Mouse (Mus musculus) heart, embryonic 16.5 days (tissue): ENCODE results near the gene Arel1. TPM values are rescaled to one million over a fixed set of nuclear protein-coding genes. Genes with fewer than 3 reads are reported as not detected.

Experiments
- ATAC-seq: fragments of 200-750 bp; cut with Nextera tagmentation; replicated peaks from 2 replicates; pipeline ENCODE4 v1.8.0; 2017; ENCODE audit warnings: moderate number of reproducible peaks; ENCODE audit not compliant: insufficient read depth, low FRiP score; ENCODE audit errors: extremely low read depth
- H3K27ac ChIP-seq: fragments of 300-500 bp; sonication (generic); 2 replicates; pipeline ENCODE4 v1.5.1; 2014; ENCODE audit warnings: mild to moderate bottlenecking, low read length, control low read depth, moderate library complexity
- H3K27me3 ChIP-seq: fragments of 300-500 bp; sonication (generic); 2 replicates; pipeline ENCODE4 v1.6.1; 2014; ENCODE audit warnings: low read length, mixed read lengths; ENCODE audit not compliant: control insufficient read depth, insufficient read depth
- H3K36me3 ChIP-seq: fragments of 300-500 bp; sonication (generic); 2 replicates; pipeline ENCODE4 v1.6.1; 2014; ENCODE audit not compliant: control insufficient read depth, insufficient read depth
- H3K4me1 ChIP-seq: fragments of 300-500 bp; sonication (generic); 2 replicates; pipeline ENCODE4 v1.6.1; 2014; ENCODE audit warnings: low read length, mixed read lengths; ENCODE audit not compliant: control insufficient read depth, insufficient read depth
- H3K4me2 ChIP-seq: fragments of 300-500 bp; sonication (generic); 2 replicates; pipeline ENCODE4 v1.6.1; 2014; ENCODE audit warnings: low read depth, mild to moderate bottlenecking, control low read depth, low read length
- H3K4me3 ChIP-seq: fragments of 300-500 bp; sonication (generic); 2 replicates; pipeline ENCODE4 v1.5.1; 2014; ENCODE audit warnings: mild to moderate bottlenecking, control low read depth, low read length
- H3K9ac ChIP-seq: fragments of 300-500 bp; sonication (generic); 2 replicates; pipeline ENCODE4 v1.6.1; 2014; ENCODE audit warnings: low read length, control low read depth
- H3K9me3 ChIP-seq: fragments of 300-500 bp; sonication (generic); replicated peaks from 2 replicates; pipeline ENCODE4 v1.6.1; 2016; ENCODE audit warnings: low read length; ENCODE audit not compliant: control insufficient read depth
- WGBS: fragments of 180-500 bp; shearing (Covaris S2); extraction: QIAGEN DNeasy Blood & Tissue Kit; methylation state at CpG from one replicate; pipeline ENCODE4 v1.1.7; 2014; 5-methylcytosine and 5-hydroxymethylcytosine counted together
- polyA plus RNA-seq: library from polyadenylated mRNA; unstranded; fragments of >200 nt; fragmentation: Nextera tagmentation; extraction: Ambion mirVana; gene quantifications from 2 replicates; pipeline ENCODE4 v1.2.1, GENCODE M21; 2015

Arel1 gene
- 13.1 and 13.3 TPM in 2 replicates for polyA plus RNA-seq

GRCm38 (mm10) chr12:84970428-84971096, at the start of gene Arel1, which contains the start of gene Fcf1:
Gene Arel1 (minus strand): TSS chr12:84970900.
Gene Fcf1 (plus strand): TSS chr12:84970897.
- H3K9me3 ChIP-seq = no peaks in the 10 kb centered on the region
- H3K27me3 ChIP-seq = no peaks in the 10 kb centered on the region
- peak; percentile 72; the same call in 1 of the 2 replicates for ATAC-seq
- H3K4me1 ChIP-seq = peaks cover 11% of the 10 kb centered on the region
- peak within 1 kb of the TSS; percentile 87 for H3K4me3 ChIP-seq
- H3K9ac ChIP-seq = peak within 1 kb of the TSS; percentile 88
- WGBS = under 1% methylated on average over 42 of the region's 42 CpGs
- H3K4me2 ChIP-seq = peak within 1 kb of the TSS; percentile 99
- no peak within 1 kb of the TSS for H3K27ac ChIP-seq
- peaks cover 11% of the 10 kb centered on the region for H3K36me3 ChIP-seq

DNA sequence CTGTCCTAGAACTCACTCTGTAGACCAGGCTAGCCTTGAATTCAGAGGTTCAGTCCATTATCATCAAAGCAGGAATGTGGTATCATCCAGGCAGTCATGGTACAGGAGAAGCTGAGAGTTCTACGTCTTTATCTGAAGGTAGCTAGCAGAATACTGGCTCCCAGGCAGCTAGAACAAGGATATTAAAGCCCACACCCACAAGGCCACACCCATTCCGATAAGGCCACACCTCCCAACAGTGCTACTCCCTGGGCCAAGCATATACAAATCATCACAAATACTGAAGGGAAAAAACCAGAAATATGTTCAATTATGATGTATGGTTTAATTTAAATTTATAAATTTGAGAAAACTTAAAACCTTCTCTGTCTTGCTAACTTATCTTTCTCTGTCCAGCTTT, 41.5 kb upstream of the Arel1 start:
- peaks cover 8% of the 10 kb centered on the region; the same call in 1 of the 2 replicates for H3K9me3 ChIP-seq
- peaks cover 3% of the 10 kb centered on the region; the same call in 1 of the 2 replicates for H3K4me1 ChIP-seq
- H3K4me2 ChIP-seq = no peak overlapping the region
- peaks cover 31% of the 10 kb centered on the region for H3K36me3 ChIP-seq
- H3K27me3 ChIP-seq = no peaks in the 10 kb centered on the region
- no peak for ATAC-seq
- no peak overlapping the region for H3K4me3 ChIP-seq
- H3K9ac ChIP-seq = no peak overlapping the region
- no peak overlapping the region for H3K27ac ChIP-seq
- 85% methylated on average over 2 of the region's 2 CpGs for WGBS

DNA sequence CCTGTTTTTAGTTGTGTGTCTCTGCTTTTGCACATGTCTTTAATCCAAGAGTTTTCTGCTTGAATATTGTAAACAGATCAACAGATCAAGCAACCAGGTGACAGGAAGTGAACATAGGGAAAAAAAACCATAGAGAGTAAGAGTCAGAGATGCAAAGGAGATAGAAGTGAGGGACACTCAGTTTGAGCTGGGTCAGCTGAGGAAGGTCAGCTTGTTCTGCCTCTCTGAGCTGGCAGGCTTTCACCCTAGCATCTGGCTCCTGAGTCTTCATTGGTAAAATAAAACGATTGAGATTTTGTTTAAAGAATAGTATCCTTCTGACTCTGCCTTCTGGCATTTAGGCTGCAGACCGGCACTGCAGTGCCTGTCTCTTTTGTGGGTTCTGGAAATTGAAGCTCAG, 39.8 kb upstream of the Arel1 start:
- Histone ChIP-seq H3K9me3 (peaks cover 8% of the 10 kb centered on the region; the same call in 1 of the 2 replicates), H3K36me3 (peaks cover 24% of the 10 kb centered on the region), H3K4me3 (no peak overlapping the region), H3K9ac (no peak overlapping the region), H3K4me2 (no peak overlapping the region), H3K27me3 (no peaks in the 10 kb centered on the region), H3K27ac (no peak overlapping the region), H3K4me1 (peaks cover 3% of the 10 kb centered on the region; the same call in 1 of the 2 replicates)
- 89% methylated on average over 2 of the region's 2 CpGs for WGBS
- no peak for ATAC-seq

- ATAC-seq = no peak
- Histone ChIP-seq H3K27me3 (no peaks in the 10 kb centered on the region), H3K9ac (no peak overlapping the region), H3K9me3 (peaks cover 8% of the 10 kb centered on the region; the same call in 1 of the 2 replicates), H3K36me3 (peaks cover 23% of the 10 kb centered on the region), H3K27ac (no peak overlapping the region), H3K4me2 (no peak overlapping the region), H3K4me1 (peaks cover 3% of the 10 kb centered on the region; the same call in 1 of the 2 replicates), H3K4me3 (no peak overlapping the region)
- 80% methylated on average over 1 of the region's 1 CpGs for WGBS
Observed at GRCm38 (mm10) chr12:85009776-85010175, 39.1 kb upstream of the Arel1 start.

GRCm38 (mm10) chr12:85007021-85007420, 36.3 kb upstream of the Arel1 start:
- H3K4me2 ChIP-seq = no peak overlapping the region
- H3K4me1 ChIP-seq = peaks cover 3% of the 10 kb centered on the region; the same call in 1 of the 2 replicates

GRCm38 (mm10) chr12:85006206-85006605, 35.5 kb upstream of the Arel1 start:
- no peaks in the 10 kb centered on the region for H3K27me3 ChIP-seq
- ATAC-seq = no peak
- H3K9me3 ChIP-seq = no peaks in the 10 kb centered on the region; the same call in 1 of the 2 replicates
- H3K9ac ChIP-seq = no peak overlapping the region
- peaks cover 3% of the 10 kb centered on the region; the same call in 1 of the 2 replicates for H3K4me1 ChIP-seq
- H3K4me2 ChIP-seq = no peak overlapping the region
- H3K36me3 ChIP-seq = peaks cover 7% of the 10 kb centered on the region
- no peak overlapping the region for H3K4me3 ChIP-seq
- WGBS = 94% methylated on average over 1 of the region's 1 CpGs
- no peak overlapping the region for H3K27ac ChIP-seq

More at GRCm38 (mm10) chr12:85007021-85007420, 36.3 kb upstream of the Arel1 start:
- Histone ChIP-seq H3K27me3 (no peaks in the 10 kb centered on the region), H3K27ac (no peak overlapping the region), H3K9ac (no peak overlapping the region), H3K9me3 (peaks cover 8% of the 10 kb centered on the region), H3K4me3 (no peak overlapping the region), H3K36me3 (peaks cover 10% of the 10 kb centered on the region)
- no peak for ATAC-seq

DNA sequence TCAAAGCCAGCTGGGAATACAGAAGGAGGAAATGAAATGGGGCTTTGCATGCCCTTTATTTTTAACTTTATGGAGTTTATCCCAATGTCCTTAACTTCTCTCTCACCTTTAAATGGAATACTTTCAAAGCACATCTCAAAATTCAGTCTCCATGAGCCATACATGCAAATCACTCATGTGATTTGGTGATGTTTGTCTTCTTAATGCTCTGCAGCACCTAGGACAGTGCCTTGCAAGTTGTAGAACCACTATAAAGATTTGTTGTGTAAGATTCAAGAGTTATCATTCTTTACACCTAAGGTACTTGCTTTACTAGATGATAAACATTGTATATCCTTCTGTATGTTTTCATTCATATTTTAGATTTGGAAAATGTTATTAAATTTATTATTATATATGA, 28.4 kb upstream of the Arel1 start:
- Histone ChIP-seq H3K36me3 (no peaks in the 10 kb centered on the region), H3K27ac (no peak overlapping the region), H3K9ac (no peak overlapping the region), H3K27me3 (no peaks in the 10 kb centered on the region), H3K4me2 (peak overlapping the region; percentile 99), H3K4me3 (no peak overlapping the region), H3K4me1 (peaks cover 23% of the 10 kb centered on the region), H3K9me3 (no peaks in the 10 kb centered on the region; the same call in 1 of the 2 replicates)
- no peak for ATAC-seq

DNA sequence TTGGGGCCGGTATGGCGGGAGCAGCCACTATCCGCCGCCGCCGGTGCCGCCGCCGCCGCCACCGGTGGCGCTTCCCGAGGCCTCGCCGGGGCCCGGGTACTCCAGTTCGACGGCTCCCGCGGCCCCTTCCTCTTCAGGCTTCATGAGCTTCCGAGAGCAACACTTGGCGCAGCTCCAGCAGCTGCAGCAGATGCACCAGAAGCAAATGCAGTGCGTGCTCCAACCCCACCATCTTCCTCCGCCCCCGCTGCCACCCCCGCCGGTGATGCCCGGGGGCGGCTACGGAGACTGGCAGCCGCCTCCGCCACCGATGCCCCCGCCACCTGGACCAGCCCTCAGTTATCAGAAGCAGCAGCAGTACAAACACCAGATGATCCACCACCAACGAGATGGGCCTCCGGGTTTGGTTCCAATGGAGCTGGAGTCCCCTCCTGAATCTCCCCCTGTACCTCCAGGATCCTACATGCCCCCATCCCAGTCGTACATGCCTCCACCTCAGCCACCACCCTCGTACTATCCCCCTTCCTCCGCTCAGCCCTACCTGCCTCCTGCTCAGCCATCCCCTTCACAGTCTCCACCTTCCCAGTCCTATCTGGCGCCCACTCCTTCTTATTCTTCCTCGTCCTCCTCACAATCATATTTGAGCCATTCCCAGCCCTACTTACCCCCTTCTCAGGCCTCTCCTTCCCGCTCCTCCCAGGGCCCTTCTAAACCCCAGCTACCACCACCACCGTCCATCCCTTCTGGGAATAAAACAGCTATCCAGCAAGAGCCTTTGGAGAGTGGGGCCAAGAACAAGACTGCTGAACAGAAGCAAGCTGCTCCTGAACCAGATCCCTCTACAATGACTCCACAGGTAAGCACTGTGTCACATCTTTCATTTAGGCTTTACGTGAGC, 26.1 kb upstream of the Arel1 start:
- Histone ChIP-seq H3K9ac (peak overlapping the region; percentile 99), H3K4me2 (peak overlapping the region; percentile 99), H3K4me3 (peak overlapping the region; percentile 98), H3K27me3 (no peaks in the 10 kb centered on the region), H3K36me3 (no peaks in the 10 kb centered on the region), H3K27ac (peak overlapping the region; percentile 87), H3K9me3 (no peaks in the 10 kb centered on the region), H3K4me1 (peaks cover 23% of the 10 kb centered on the region)
- WGBS = under 1% methylated on average over 44 of the region's 44 CpGs
- peak; percentile 59 for ATAC-seq
